Mouse (Mus musculus) embryonic facial prominence, embryonic 13.5 days (tissue): ENCODE measurements around the gene Gpr65. TPM values are rescaled to one million over a fixed set of nuclear protein-coding genes. Genes with fewer than 3 reads are reported as not detected.
"Not testable (repeated sequence)": the region's sequence is repeated elsewhere in the genome, so short reads cannot be mapped to it uniquely, and the experiment has no call there.

ENCODE experiments used
- ATAC-seq: fragments of 200-750 bp; cut with Nextera tagmentation; 2 replicates; pipeline ENCODE4 v1.8.0; 2017; ENCODE audit warnings: low read depth; ENCODE audit not compliant: insufficient number of reproducible peaks, insufficient read depth, low FRiP score, low TSS enrichment
- H3K27ac ChIP-seq: fragments of 300-500 bp; sonication (generic); 2 replicates; pipeline ENCODE4 v1.5.1; 2015; ENCODE audit warnings: moderate library complexity, mild to moderate bottlenecking, inconsistent platforms
- H3K27me3 ChIP-seq: fragments of 300-500 bp; sonication (generic); 2 replicates; pipeline ENCODE4 v1.6.1; 2015; ENCODE audit warnings: mild to moderate bottlenecking, inconsistent platforms
- H3K36me3 ChIP-seq: fragments of 300-500 bp; sonication (generic); 2 replicates; pipeline ENCODE4 v1.6.1; 2015; ENCODE audit warnings: mild to moderate bottlenecking, inconsistent platforms
- H3K4me1 ChIP-seq: fragments of 300-500 bp; sonication (generic); 2 replicates; pipeline ENCODE4 v1.6.1; 2015; ENCODE audit warnings: inconsistent platforms
- H3K4me2 ChIP-seq: fragments of 300-500 bp; sonication (generic); 2 replicates; pipeline ENCODE4 v1.6.1; 2015; ENCODE audit warnings: moderate library complexity, mild to moderate bottlenecking, inconsistent platforms
- H3K4me3 ChIP-seq: fragments of 300-500 bp; sonication (generic); 2 replicates; pipeline ENCODE4 v1.5.1; 2015; ENCODE audit warnings: mild to moderate bottlenecking, inconsistent platforms
- H3K9ac ChIP-seq: fragments of 300-500 bp; sonication (generic); 2 replicates; pipeline ENCODE4 v1.6.1; 2015; ENCODE audit warnings: mild to moderate bottlenecking, inconsistent platforms
- H3K9me3 ChIP-seq: fragments of 300-500 bp; sonication (generic); 2 replicates; pipeline ENCODE4 v1.6.1; 2016; ENCODE audit warnings: inconsistent platforms
- WGBS: fragments of 180-500 bp; shearing (Covaris S2); methylation state at CpG from one replicate; pipeline ENCODE4 v1.1.7; 2015; ENCODE audit warnings: mixed read lengths; 5-methylcytosine and 5-hydroxymethylcytosine counted together
- polyA plus RNA-seq: library from polyadenylated mRNA; unstranded; fragments of >200 nt; fragmentation: Nextera tagmentation; extraction: Ambion mirVana; gene quantifications from 2 replicates; pipeline ENCODE4 v1.2.1, GENCODE M21; 2015

The Gpr65 gene
- polyA plus RNA-seq: 1.0 and 1.5 TPM in 2 replicates

DNA sequence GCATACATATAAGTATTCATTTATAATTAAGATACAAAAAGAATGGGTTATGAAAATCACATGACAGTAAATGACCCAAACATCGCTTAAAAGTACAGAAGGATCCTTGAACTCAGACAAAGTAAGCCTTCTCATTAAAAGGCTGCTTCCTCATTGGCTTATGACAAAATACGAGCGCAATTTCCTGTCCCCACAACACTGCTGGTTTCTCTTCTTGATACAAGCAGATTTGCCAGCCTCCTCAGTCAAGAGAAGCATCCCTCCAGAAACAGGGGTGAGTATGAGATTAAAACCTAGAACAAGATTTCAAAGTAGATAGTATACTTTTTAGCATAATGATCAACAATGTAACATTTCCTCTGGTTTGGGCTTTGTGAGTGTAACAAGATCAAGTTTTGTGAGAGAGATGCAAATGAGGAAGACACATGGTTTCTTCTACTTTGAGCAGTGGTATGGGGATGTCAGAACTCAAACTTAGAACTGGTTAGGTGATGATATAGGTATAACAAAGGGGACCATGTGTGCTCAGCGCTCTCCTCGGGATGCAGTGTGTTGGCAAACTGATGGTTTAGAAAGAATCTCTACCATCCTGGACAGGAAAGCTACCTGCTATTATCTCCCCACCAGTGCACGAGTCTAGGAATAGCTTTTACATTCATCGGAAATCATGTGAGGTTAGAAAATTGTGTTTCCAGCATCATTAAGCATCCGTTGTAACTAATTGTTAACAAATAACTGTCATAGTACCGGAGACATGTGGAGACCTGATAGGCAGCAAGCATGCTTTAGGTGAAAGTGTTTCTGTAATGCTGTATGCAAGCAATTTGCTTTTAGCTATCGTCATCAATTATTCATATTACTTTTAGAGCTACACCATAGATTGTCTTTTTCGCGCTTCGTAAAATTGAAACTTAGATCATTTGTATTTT lies at the start of gene Gpr65:
Gpr65 (plus strand) TSS at position 195 of the 929 bp plus-strand sequence.
- Histone ChIP-seq H3K4me1 (no peaks in the 10 kb centered on the region), H3K27me3 (no peaks in the 10 kb centered on the region), H3K27ac (no peak within 1 kb of the TSS), H3K36me3 (no peaks in the 10 kb centered on the region), H3K4me3 (no peak within 1 kb of the TSS), H3K9me3 (no peaks in the 10 kb centered on the region), H3K4me2 (no peak within 1 kb of the TSS), H3K9ac (no peak within 1 kb of the TSS)
- ATAC-seq: no peak
- 87% methylated on average over 13 of the region's 13 CpGs for WGBS

DNA sequence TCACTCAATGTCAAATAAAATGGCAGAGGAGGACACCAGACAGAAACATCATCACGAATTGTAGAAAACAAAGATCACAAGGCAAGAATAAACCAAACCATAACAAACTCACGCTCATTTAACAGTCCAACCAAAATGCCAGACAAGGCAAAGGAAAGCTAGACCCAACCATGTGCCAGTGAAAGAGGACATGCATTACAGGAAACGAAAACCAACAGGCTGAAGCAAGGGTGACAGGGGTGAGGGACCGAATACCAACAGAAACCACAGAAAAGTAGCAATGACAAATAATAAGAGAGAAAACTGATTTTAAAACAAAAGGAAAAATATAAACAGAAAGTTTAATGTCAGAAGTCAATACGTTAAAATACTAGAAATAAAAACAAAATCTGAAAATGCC lies 45.1 kb upstream of the Gpr65 start:
- Histone ChIP-seq H3K4me2 (no peak overlapping the region), H3K9ac (no peak overlapping the region), H3K27ac (no peak overlapping the region), H3K4me1 (no peaks in the 10 kb centered on the region), H3K36me3 (peaks cover 10% of the 10 kb centered on the region), H3K4me3 (no peak overlapping the region), H3K27me3 (no peaks in the 10 kb centered on the region), H3K9me3 (no peaks in the 10 kb centered on the region)
- no peak for ATAC-seq
- WGBS: 70% methylated on average over 5 of the region's 5 CpGs

- Histone ChIP-seq H3K4me1 (no peaks in the 10 kb centered on the region), H3K9ac (no peak overlapping the region), H3K4me2 (no peak overlapping the region), H3K27ac (no peak overlapping the region), H3K36me3 (peaks cover 10% of the 10 kb centered on the region), H3K9me3 (no peaks in the 10 kb centered on the region), H3K27me3 (no peaks in the 10 kb centered on the region), H3K4me3 (no peak overlapping the region)
- no peak for ATAC-seq
- 94% methylated on average over 2 of the region's 2 CpGs for WGBS
These were observed 41.4 kb upstream of the Gpr65 start for GRCm38 (mm10) chr12:98227037-98227436.

GRCm38 (mm10) chr12:98238478-98238877 lies 30.0 kb upstream of the Gpr65 start:
- not testable (repeated sequence) for ATAC-seq, H3K9ac ChIP-seq, H3K4me3 ChIP-seq, H3K4me1 ChIP-seq, H3K36me3 ChIP-seq, H3K27ac ChIP-seq, H3K4me2 ChIP-seq, H3K9me3 ChIP-seq, H3K27me3 ChIP-seq
- whole genome bisulfite sequencing: 82% methylated on average over 6 of the region's 6 CpGs

- H3K4me1 ChIP-seq: no peaks in the 10 kb centered on the region
- no peak overlapping the region for H3K4me2 ChIP-seq
- H3K27ac ChIP-seq: no peak overlapping the region
- H3K9ac ChIP-seq: no peak overlapping the region
- H3K9me3 ChIP-seq: no peaks in the 10 kb centered on the region
- 78% methylated on average over 4 of the region's 4 CpGs for WGBS
- H3K4me3 ChIP-seq: no peak overlapping the region
- no peaks in the 10 kb centered on the region for H3K27me3 ChIP-seq
- no peaks in the 10 kb centered on the region for H3K36me3 ChIP-seq
- no peak for ATAC-seq
These were observed 24.3 kb upstream of the Gpr65 start for GRCm38 (mm10) chr12:98244161-98244560.

- 92% methylated on average over 5 of the region's 5 CpGs for WGBS
- no peak overlapping the region for H3K9ac ChIP-seq
These were observed 23.6 kb upstream of the Gpr65 start for GRCm38 (mm10) chr12:98244865-98245264.

DNA sequence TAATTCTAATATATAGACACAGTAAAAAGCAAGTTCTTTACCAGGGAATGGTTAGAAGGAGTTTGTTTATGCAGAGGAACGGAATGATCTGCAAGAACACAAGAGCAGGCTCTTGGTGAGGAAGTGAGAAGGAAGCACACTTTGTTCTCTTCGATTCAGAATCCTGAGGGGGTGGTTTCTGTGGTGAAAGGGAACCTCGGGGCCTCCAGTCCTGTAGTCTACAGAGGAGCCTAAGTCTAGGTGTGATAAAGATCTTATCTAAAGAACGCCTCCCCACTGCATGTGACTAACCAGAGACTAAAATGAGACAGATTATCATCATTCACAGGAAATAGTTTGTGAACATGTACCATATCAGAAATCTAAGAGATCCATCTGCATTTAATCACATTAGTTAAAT lies 21.6 kb upstream of the Gpr65 start:
- H3K4me3 ChIP-seq: no peak overlapping the region
- WGBS: 69% methylated on average over 4 of the region's 4 CpGs
- H3K4me2 ChIP-seq: no peak overlapping the region
- peaks cover 4% of the 10 kb centered on the region; the same call in 1 of the 2 replicates for H3K36me3 ChIP-seq
- H3K9ac ChIP-seq: no peak overlapping the region
- H3K4me1 ChIP-seq: no peaks in the 10 kb centered on the region
- no peak for ATAC-seq
- no peak overlapping the region for H3K27ac ChIP-seq
- H3K27me3 ChIP-seq: no peaks in the 10 kb centered on the region
- no peaks in the 10 kb centered on the region for H3K9me3 ChIP-seq

More at GRCm38 (mm10) chr12:98244865-98245264, 23.6 kb upstream of the Gpr65 start:
- Histone ChIP-seq H3K4me3 (no peak overlapping the region), H3K4me1 (no peaks in the 10 kb centered on the region), H3K27ac (no peak overlapping the region), H3K4me2 (no peak overlapping the region), H3K9me3 (no peaks in the 10 kb centered on the region), H3K27me3 (no peaks in the 10 kb centered on the region), H3K36me3 (no peaks in the 10 kb centered on the region)
- no peak for ATAC-seq

GRCm38 (mm10) chr12:98249671-98250070 lies 18.8 kb upstream of the Gpr65 start:
- Histone ChIP-seq H3K9me3 (no peaks in the 10 kb centered on the region), H3K27me3 (no peaks in the 10 kb centered on the region), H3K36me3 (peaks cover 10% of the 10 kb centered on the region; the same call in 1 of the 2 replicates), H3K4me2 (no peak overlapping the region), H3K27ac (no peak overlapping the region), H3K4me1 (no peaks in the 10 kb centered on the region), H3K4me3 (no peak overlapping the region), H3K9ac (no peak overlapping the region)
- no peak for ATAC-seq
- WGBS: 71% methylated on average over 3 of the region's 3 CpGs

DNA sequence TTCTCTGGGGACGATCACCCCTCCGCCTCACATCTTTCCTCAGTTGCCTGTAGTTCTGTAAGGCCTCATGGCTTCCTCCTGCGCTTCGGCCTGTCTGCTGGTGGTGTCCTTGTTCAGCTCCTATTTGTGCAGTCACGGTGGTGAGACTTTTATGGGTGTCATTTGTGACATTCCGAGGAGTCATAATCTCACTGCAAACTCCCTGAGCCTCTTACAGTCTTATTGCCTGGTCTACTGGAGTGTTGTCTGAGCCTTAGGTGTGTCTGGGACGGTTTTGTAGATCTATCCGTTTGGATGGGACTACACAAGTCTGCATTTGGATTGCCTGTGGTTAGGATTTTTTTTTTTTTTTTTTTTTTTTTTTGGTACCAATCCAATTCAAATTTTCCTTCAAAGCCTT lies 18.1 kb upstream of the Gpr65 start:
- no peak overlapping the region for H3K4me2 ChIP-seq
- H3K9me3 ChIP-seq: no peaks in the 10 kb centered on the region
- H3K9ac ChIP-seq: no peak overlapping the region
- WGBS: 88% methylated on average over 8 of the region's 8 CpGs
- H3K4me1 ChIP-seq: no peaks in the 10 kb centered on the region
- no peak overlapping the region for H3K4me3 ChIP-seq
- H3K27me3 ChIP-seq: no peaks in the 10 kb centered on the region
- no peak overlapping the region for H3K27ac ChIP-seq
- H3K36me3 ChIP-seq: peaks cover 10% of the 10 kb centered on the region; the same call in 1 of the 2 replicates
- no peak for ATAC-seq

GRCm38 (mm10) chr12:98252417-98252816 lies 16.0 kb upstream of the Gpr65 start:
- H3K4me1 ChIP-seq: 0 out of 2 replicates have a peak, but pooled peaks cover 3% of the 10 kb centered on the region
- no peaks in the 10 kb centered on the region for H3K27me3 ChIP-seq
- H3K4me2 ChIP-seq: no peak overlapping the region
- no peak for ATAC-seq
- 54% methylated on average over 2 of the region's 2 CpGs for WGBS
- peaks cover 10% of the 10 kb centered on the region; the same call in 1 of the 2 replicates for H3K36me3 ChIP-seq
- no peak overlapping the region for H3K27ac ChIP-seq
- H3K9ac ChIP-seq: no peak overlapping the region
- no peak overlapping the region for H3K4me3 ChIP-seq
- no peaks in the 10 kb centered on the region for H3K9me3 ChIP-seq

- WGBS: 84% methylated on average over 13 of the region's 13 CpGs
- H3K4me3 ChIP-seq: no peak overlapping the region
- H3K4me1 ChIP-seq: peaks cover 8% of the 10 kb centered on the region; the same call in 1 of the 2 replicates
- ATAC-seq: no peak
- peaks cover 5% of the 10 kb centered on the region; the same call in 1 of the 2 replicates for H3K36me3 ChIP-seq
- no peaks in the 10 kb centered on the region for H3K9me3 ChIP-seq
- no peaks in the 10 kb centered on the region for H3K27me3 ChIP-seq
- H3K4me2 ChIP-seq: no peak overlapping the region
- no peak overlapping the region for H3K9ac ChIP-seq
- no peak overlapping the region for H3K27ac ChIP-seq
These were observed 13.0 kb upstream of the Gpr65 start for GRCm38 (mm10) chr12:98255373-98255995.
